Mouse (Mus musculus): ENCODE data around the gene Polr2g.

- no peak for TF ChIP-seq POLR2A (IDR thresholded peaks at IDR 0.05; ENCODE audit: low read depth, low read length)
- no peak for TF ChIP-seq CTCF (IDR thresholded peaks at IDR 0.05; ENCODE audit: borderline replicate concordance, insufficient read depth, low read length)
Observed at GRCm38 (mm10) chr19:8806810-8807209, 8.4 kb upstream of the Polr2g start.
